Mouse (Mus musculus) liver, embryonic 13.5 days (tissue): ENCODE data around the gene Ovol3. TPM values are rescaled to one million over a fixed set of nuclear protein-coding genes. Genes with fewer than 3 reads are reported as not detected.

Experiments used
- ATAC-seq: fragments of 200-750 bp; cut with Nextera tagmentation; 2 replicates; pipeline ENCODE4 v1.8.0; 2017; ENCODE audit warnings: low read depth, mild to moderate bottlenecking, moderate number of reproducible peaks, moderate library complexity
- DNase-seq: peaks from one replicate; pipeline ENCODE4 v3.0.0; 2022
- H3K27ac ChIP-seq: fragments of 300-500 bp; sonication (generic); 2 replicates; pipeline ENCODE4 v1.5.1; 2015; ENCODE audit warnings: moderate library complexity, mild to moderate bottlenecking, inconsistent platforms
- H3K27me3 ChIP-seq: fragments of 300-500 bp; sonication (generic); 2 replicates; pipeline ENCODE4 v1.6.1; 2015; ENCODE audit warnings: mild to moderate bottlenecking, inconsistent platforms
- H3K36me3 ChIP-seq: fragments of 300-500 bp; sonication (generic); 2 replicates; pipeline ENCODE4 v1.6.1; 2015; ENCODE audit warnings: mild to moderate bottlenecking, inconsistent platforms
- H3K4me1 ChIP-seq: fragments of 300-500 bp; sonication (generic); replicated peaks from 2 replicates; pipeline ENCODE4 v1.6.1; 2015; ENCODE audit warnings: inconsistent platforms
- H3K4me2 ChIP-seq: fragments of 300-500 bp; sonication (generic); 2 replicates; pipeline ENCODE4 v1.6.1; 2015; ENCODE audit warnings: inconsistent platforms, mild to moderate bottlenecking, moderate library complexity
- H3K4me3 ChIP-seq: fragments of 300-500 bp; sonication (generic); replicated peaks from 2 replicates; pipeline ENCODE4 v1.5.1; 2015; ENCODE audit warnings: mild to moderate bottlenecking, inconsistent platforms
- H3K9ac ChIP-seq: fragments of 300-500 bp; sonication (generic); 2 replicates; pipeline ENCODE4 v1.6.1; 2015; ENCODE audit warnings: mild to moderate bottlenecking, inconsistent platforms
- H3K9me3 ChIP-seq: fragments of 300-500 bp; sonication (generic); replicated peaks from 2 replicates; pipeline ENCODE4 v1.6.1; 2016; ENCODE audit warnings: inconsistent platforms
- WGBS: fragments of 180-500 bp; shearing (Covaris S2); methylation state at CpG from one replicate; pipeline ENCODE4 v1.1.7; 2015; ENCODE audit not compliant: insufficient replicate concordance; 5-methylcytosine and 5-hydroxymethylcytosine counted together
- polyA plus RNA-seq: library from polyadenylated mRNA; unstranded; fragments of >200 nt; fragmentation: Nextera tagmentation; extraction: Ambion mirVana; gene quantifications from 2 replicates; pipeline ENCODE4 v1.2.1, GENCODE M21; 2015

Gene Ovol3
- polyA plus RNA-seq, 1 experiment from 2014 or later: not detected

DNA sequence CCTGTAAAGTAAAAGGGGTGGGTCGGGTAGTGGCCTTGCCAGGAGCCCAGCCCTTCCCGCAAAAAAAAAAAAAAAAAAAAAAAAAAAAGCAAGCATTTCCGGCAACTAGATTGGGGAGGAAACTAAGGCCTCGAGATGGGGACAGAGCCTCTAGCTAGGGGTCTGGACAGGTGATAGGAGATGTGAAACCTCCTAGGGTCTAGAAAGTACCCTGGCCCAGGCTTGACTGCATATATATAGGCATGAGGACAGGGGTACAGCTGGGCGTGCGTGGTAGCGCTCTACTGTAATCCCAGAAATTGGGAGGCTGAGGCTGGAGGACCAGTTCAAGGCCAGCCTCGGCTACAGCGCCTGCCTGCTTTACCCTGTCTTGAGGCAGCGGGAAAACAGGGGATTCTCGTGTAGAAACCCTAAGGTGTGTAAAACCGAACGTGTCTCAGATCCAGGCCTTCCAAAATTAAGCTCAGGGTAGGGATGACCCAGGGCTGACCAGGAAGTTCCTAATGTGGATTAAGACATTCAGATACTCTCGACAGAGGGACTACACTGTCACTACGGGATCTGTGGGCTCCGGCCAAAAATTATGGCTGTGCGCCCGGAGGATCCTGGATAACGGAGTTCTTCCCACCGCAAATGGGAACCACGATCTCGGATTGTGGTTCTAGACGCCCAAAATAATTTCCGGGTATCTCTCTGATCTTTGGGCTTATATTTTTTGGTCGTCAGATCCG lies 41.3 kb downstream of the Ovol3 start:
- H3K36me3 ChIP-seq: peaks cover 35% of the 10 kb centered on the region
- peak overlapping the region; percentile 95 for H3K27ac ChIP-seq
- under 1% methylated on average over 26 of the region's 26 CpGs for WGBS
- H3K4me2 ChIP-seq: peak overlapping the region; percentile 94
- H3K9ac ChIP-seq: peak overlapping the region; percentile 90
- H3K4me1 ChIP-seq: peaks cover 43% of the 10 kb centered on the region
- peak; percentile 42 for ATAC-seq
- DNase-seq: peak; percentile 33
- H3K4me3 ChIP-seq: peak overlapping the region; percentile 86
- no peaks in the 10 kb centered on the region for H3K9me3 ChIP-seq
- no peaks in the 10 kb centered on the region for H3K27me3 ChIP-seq

DNA sequence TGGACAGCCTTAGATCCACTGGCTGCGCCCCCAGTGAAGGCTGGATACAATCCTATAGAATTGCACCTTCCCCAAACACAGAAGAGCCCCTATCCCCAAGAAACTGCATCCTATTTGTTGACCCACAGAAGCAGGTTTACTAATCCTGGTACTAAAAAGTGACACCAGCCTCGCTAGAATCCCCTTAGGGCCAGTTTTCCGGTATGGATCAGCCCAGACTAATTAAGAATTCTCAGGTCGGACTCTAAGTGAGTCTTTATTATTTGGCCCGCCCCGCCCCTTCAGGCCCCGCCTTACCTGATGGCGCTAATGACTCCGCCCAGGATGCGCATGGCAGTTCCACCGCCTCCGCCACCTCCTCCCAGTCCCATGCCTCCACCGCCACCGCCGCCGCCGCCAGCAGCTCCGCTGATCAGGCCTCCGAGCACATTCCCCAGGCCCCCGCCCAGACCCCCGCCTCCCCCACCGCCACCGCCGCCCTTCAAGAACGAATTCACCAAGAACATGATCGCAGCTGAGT lies 41.9 kb downstream of the Ovol3 start:
- WGBS: 1% methylated on average over 26 of the region's 26 CpGs
- ATAC-seq (peak; percentile 78), DNase-seq (peak; percentile 85)
- Histone ChIP-seq H3K4me2 (peak overlapping the region; percentile 94), H3K36me3 (peaks cover 41% of the 10 kb centered on the region), H3K4me3 (peak overlapping the region; percentile 86), H3K27ac (peak overlapping the region; percentile 95), H3K9ac (peak overlapping the region; percentile 90), H3K9me3 (no peaks in the 10 kb centered on the region), H3K27me3 (no peaks in the 10 kb centered on the region), H3K4me1 (peaks cover 43% of the 10 kb centered on the region)

DNA sequence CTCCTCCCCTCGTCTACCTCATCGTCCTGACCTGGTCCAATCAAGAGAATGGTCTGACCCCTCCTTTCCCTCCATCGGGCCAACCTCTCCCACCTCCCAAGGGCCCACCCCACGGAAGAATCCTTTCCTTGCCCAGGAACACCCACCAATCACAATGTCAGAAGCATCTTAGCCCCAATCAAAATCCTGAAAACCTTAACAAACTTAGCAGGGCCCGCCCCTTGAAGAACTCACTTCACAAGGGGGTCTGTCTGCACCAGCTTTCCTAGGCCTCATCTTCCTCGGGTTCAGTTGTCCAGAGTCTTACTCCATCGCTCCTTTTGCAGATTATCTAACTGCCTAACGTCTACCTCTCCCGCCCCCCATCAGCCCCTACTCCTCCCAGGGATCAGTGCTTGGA lies 42.5 kb downstream of the Ovol3 start:
- peak overlapping the region; percentile 90 for H3K9ac ChIP-seq
- ATAC-seq: no peak

DNA sequence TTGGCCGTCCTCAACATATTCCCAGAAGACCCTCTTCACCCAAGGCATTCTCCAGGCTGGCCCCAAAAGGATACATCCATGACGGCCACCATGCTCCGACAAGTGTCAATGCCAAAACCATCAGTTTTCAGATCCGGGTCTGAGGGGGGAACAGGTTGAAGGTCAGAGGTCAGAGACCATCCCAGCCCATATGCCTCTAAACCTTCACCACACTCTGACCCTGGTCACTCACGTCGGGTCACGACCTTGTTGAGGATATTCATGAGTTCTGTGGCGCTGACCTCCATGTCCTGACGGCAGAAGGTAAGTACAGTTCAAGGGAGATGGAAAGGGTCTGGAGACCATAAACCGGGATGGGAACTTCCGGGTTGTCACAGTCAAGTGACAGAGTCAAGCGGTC lies 43.4 kb downstream of the Ovol3 start:
- no peaks in the 10 kb centered on the region for H3K27me3 ChIP-seq
- no peak overlapping the region for H3K27ac ChIP-seq
- H3K4me3 ChIP-seq: no peak overlapping the region
- no peaks in the 10 kb centered on the region for H3K9me3 ChIP-seq
- peaks cover 34% of the 10 kb centered on the region for H3K4me1 ChIP-seq
- no peak overlapping the region for H3K9ac ChIP-seq
- peaks cover 57% of the 10 kb centered on the region for H3K36me3 ChIP-seq
- WGBS: 89% methylated on average over 12 of the region's 12 CpGs
- DNase-seq: no peak
- ATAC-seq: no peak
- H3K4me2 ChIP-seq: no peak overlapping the region

More for the DNA sequence above, 42.5 kb downstream of the Ovol3 start:
- peak overlapping the region; percentile 94 for H3K4me2 ChIP-seq
- peaks cover 37% of the 10 kb centered on the region for H3K4me1 ChIP-seq
- peak overlapping the region; percentile 95 for H3K27ac ChIP-seq
- peaks cover 47% of the 10 kb centered on the region for H3K36me3 ChIP-seq
- no peak for DNase-seq
- H3K27me3 ChIP-seq: no peaks in the 10 kb centered on the region
- WGBS: 61% methylated on average over 9 of the region's 9 CpGs
- peak overlapping the region; percentile 86 for H3K4me3 ChIP-seq
- no peaks in the 10 kb centered on the region for H3K9me3 ChIP-seq

DNA sequence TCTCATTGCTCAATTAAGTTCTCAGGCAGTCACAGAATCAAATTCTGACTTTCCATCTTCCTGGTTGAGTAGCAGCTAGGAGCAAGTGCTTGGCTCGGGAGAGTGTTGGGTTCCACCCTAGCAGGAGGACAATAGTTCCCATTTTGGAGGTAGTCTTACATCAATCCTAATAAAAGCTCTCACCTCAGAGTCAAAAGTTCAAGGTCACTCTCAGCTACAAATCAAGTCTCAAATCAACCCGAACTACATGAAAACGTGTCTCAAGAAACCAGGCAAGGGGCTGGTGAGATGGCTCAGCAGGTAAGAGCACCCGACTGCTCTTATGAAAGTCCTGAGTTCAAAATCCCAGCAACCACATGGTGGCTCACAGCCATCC lies 46.4 kb downstream of the Ovol3 start:
- no peak overlapping the region for H3K9ac ChIP-seq
- no peak for DNase-seq
- H3K27ac ChIP-seq: no peak overlapping the region
- H3K4me2 ChIP-seq: no peak overlapping the region
- peaks cover 27% of the 10 kb centered on the region for H3K4me1 ChIP-seq
- H3K9me3 ChIP-seq: no peaks in the 10 kb centered on the region
- WGBS: 83% methylated on average over 4 of the region's 4 CpGs
- no peak for ATAC-seq
- no peaks in the 10 kb centered on the region for H3K27me3 ChIP-seq
- no peak overlapping the region for H3K4me3 ChIP-seq
- peaks cover 69% of the 10 kb centered on the region for H3K36me3 ChIP-seq

DNA sequence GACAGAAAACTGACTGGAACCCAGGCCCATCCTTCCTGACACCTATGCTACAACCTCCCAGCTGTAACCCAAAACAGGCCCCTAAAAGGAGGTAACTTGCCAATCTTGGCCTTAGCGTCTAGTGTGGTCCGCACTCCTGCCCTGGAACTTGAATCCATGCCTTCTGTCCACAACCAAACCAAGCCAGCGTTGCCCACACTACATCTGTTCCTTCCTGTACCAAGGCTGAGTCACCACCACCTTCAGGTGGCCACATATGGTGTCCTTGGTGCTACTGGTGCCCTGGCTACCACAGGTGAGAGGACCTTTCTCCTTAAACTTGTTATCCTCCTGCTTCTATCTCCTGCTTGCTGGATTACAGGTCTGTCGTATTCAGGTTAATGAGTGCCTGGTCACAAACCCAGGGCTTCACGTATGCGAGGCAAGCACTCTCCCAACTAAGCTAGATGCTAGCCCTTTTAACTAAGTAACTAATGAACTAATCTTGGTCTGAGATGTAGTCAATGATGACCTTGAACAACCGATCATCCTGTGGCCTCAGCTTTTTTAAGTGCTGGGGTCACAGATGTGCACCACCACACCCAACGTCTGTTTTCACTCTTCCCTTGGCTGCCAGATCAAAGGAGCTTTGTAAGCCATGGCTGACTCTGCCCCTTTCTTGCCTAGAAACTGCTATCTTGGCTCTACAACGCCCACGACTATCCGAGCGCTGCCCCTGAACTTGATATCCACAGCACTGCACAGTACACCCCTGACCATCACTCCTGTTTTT lies 47.0 kb downstream of the Ovol3 start:
- 79% methylated on average over 12 of the region's 12 CpGs for WGBS
- Histone ChIP-seq H3K4me3 (no peak overlapping the region), H3K9me3 (no peaks in the 10 kb centered on the region), H3K27me3 (no peaks in the 10 kb centered on the region), H3K36me3 (peaks cover 69% of the 10 kb centered on the region), H3K4me1 (peaks cover 32% of the 10 kb centered on the region), H3K9ac (no peak overlapping the region), H3K27ac (no peak overlapping the region), H3K4me2 (no peak overlapping the region)
- DNase-seq (no peak), ATAC-seq (no peak)

DNA sequence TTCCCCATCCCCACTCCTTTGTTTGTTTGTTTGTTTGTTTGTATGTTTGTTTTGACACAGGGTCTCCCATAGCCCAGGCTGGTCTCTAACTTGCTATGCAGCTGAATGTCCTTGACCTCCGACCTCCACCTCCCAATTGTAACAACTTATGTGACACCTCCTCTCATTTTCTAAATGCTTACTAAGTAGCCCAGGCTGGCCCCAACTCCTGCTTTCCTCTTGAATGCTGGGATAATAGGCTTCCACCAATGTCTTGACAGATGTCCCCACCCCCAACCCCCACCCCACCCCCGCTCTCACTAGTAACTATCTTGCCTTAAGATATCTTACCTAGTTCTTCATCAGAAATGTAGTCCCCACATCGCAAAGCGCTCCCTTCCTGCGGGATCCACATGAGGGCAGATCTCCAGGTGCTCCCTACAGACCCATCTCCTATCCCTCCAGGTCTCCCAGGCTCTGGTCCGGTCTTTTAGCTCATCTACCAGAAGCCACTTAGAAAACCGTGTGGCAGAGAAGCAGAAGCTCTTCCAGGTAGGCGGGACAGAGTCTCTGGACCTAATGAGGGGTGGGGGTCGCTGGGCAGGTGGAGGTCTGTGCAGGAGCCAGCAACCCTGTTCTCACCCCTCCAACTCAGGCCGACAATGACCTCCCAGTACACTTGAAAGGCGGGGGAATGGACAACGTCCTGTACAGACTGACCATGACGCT lies 50.7 kb downstream of the Ovol3 start:
- H3K27me3 ChIP-seq: no peaks in the 10 kb centered on the region
- H3K4me2 ChIP-seq: peak overlapping the region; percentile 66
- 71% methylated on average over 13 of the region's 13 CpGs for WGBS
- peaks cover 39% of the 10 kb centered on the region for H3K36me3 ChIP-seq
- DNase-seq (no peak), ATAC-seq (no peak)
- no peaks in the 10 kb centered on the region for H3K9me3 ChIP-seq
- H3K9ac ChIP-seq: peak overlapping the region; percentile 49; the same call in 1 of the 2 replicates
- peak overlapping the region; percentile 14; the same call in 1 of the 2 replicates for H3K27ac ChIP-seq
- H3K4me3 ChIP-seq: no peak overlapping the region
- H3K4me1 ChIP-seq: peaks cover 20% of the 10 kb centered on the region

DNA sequence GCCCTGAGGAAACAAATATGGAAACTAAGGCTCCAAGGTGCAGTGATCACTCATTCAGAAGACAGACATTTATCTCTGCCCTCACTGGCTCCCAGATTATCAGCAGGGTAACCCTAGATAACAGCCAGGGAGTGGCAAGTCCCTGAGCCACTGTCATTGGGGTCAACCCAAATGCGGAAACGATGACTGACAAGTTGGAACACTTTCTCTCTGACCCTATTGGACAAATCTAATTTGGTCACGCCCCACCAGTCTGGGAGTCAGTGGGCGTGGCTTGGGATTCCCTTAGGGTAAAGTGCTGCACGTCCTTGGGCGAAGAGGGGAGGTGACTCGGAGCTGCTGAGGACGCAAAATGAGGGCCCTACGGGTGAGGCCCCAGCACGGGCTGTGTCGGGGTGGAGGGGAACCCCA lies 51.6 kb downstream of the Ovol3 start, which contains the start of gene Cox7a1:
Gene Cox7a1 (plus strand): TSS at position 266 of the 411 bp plus-strand sequence.
- H3K4me1 ChIP-seq: peaks cover 20% of the 10 kb centered on the region
- H3K36me3 ChIP-seq: peaks cover 31% of the 10 kb centered on the region
- no peaks in the 10 kb centered on the region for H3K27me3 ChIP-seq
- peak within 1 kb of the TSS; percentile 66 for H3K4me2 ChIP-seq
- DNase-seq (peak; percentile 88), ATAC-seq (peak; percentile 89)
- H3K9ac ChIP-seq: peak within 1 kb of the TSS; percentile 49
- H3K9me3 ChIP-seq: no peaks in the 10 kb centered on the region
- WGBS: under 1% methylated on average over 11 of the region's 11 CpGs
- peak within 1 kb of the TSS; percentile 38 for H3K4me3 ChIP-seq
- peak within 1 kb of the TSS; percentile 14 for H3K27ac ChIP-seq

Other genes starting within 250 kb of the Ovol3 start
- gene Zfp14, start 184.3 kb downstream of the Ovol3 start, polyA plus RNA-seq: 0.29 and 0.41 TPM in 2 replicates
- 1.7 and 2.1 TPM in 2 replicates for gene Zfp82, start 162.8 kb downstream of the Ovol3 start, polyA plus RNA-seq
- 0.44 TPM in 1 of 2 replicates, not detected in the other for gene Gm26920, start 145.3 kb downstream of the Ovol3 start, polyA plus RNA-seq
- 2.0 and 2.5 TPM in 2 replicates for gene Zfp566, start 145.2 kb downstream of the Ovol3 start, polyA plus RNA-seq
- gene Zfp260, start 140.9 kb downstream of the Ovol3 start, polyA plus RNA-seq: 12.7 and 18.3 TPM in 2 replicates
- 1.6 and 2.1 TPM in 2 replicates for gene Zfp382, start 113.8 kb downstream of the Ovol3 start, polyA plus RNA-seq
- 4.8 and 6.2 TPM in 2 replicates for gene Zfp146, start 66.0 kb downstream of the Ovol3 start, polyA plus RNA-seq
- 4.2 and 4.8 TPM in 2 replicates for gene Cox7a1, start 51.6 kb downstream of the Ovol3 start, polyA plus RNA-seq
- 39.0 and 40.8 TPM in 2 replicates for gene Capns1, start 36.9 kb downstream of the Ovol3 start, polyA plus RNA-seq
- 67.1 and 70.0 TPM in 2 replicates for gene Polr2i, start 3.8 kb downstream of the Ovol3 start, polyA plus RNA-seq
- gene Tbcb, start 3.5 kb downstream of the Ovol3 start, polyA plus RNA-seq: 62.1 and 63.7 TPM in 2 replicates
- 0.13 TPM in 1 of 2 replicates, not detected in the other for gene Thap8, start 44.4 kb upstream of the Ovol3 start, polyA plus RNA-seq
- gene Wdr62, start 44.7 kb upstream of the Ovol3 start, polyA plus RNA-seq: 7.0 and 8.1 TPM in 2 replicates
- 1.4 and 1.7 TPM in 2 replicates for gene Clip3, start 56.0 kb upstream of the Ovol3 start, polyA plus RNA-seq
- gene Alkbh6, start 73.0 kb upstream of the Ovol3 start, polyA plus RNA-seq: 17.2 and 18.9 TPM in 2 replicates
- gene Syne4, start 79.1 kb upstream of the Ovol3 start, polyA plus RNA-seq: 6.1 and 8.8 TPM in 2 replicates
- gene E130208F15Rik, start 86.0 kb upstream of the Ovol3 start, polyA plus RNA-seq: 1.3 and 1.8 TPM in 2 replicates
- gene Sdhaf1, start 88.2 kb upstream of the Ovol3 start, polyA plus RNA-seq: 6.4 and 6.6 TPM in 2 replicates
- gene Lrfn3, start 127.0 kb upstream of the Ovol3 start, polyA plus RNA-seq: 1.4 and 1.5 TPM in 2 replicates
- gene Tyrobp, start 178.0 kb upstream of the Ovol3 start, polyA plus RNA-seq: 65.8 and 80.0 TPM in 2 replicates
- 2.7 and 4.0 TPM in 2 replicates for gene Hcst, start 184.1 kb upstream of the Ovol3 start, polyA plus RNA-seq
- 1.2 TPM in 2 replicates for gene Nfkbid, start 186.0 kb upstream of the Ovol3 start, polyA plus RNA-seq
- 4.6 and 4.7 TPM in 2 replicates for gene Aplp1, start 209.8 kb upstream of the Ovol3 start, polyA plus RNA-seq
- 0.16 and 0.20 TPM in 2 replicates for gene Kirrel2, start 222.0 kb upstream of the Ovol3 start, polyA plus RNA-seq
- 0.13 and 0.17 TPM in 2 replicates for gene Nphs1, start 222.6 kb upstream of the Ovol3 start, polyA plus RNA-seq